Mouse (Mus musculus): ENCODE data around the gene Spen. TPM values are rescaled to one million over a fixed set of nuclear protein-coding genes. Genes with fewer than 3 reads are reported as not detected.

Spen gene
- total RNA-seq, 2 experiments from 2014 or later, result 55.3 to 66.7 TPM

- DNase-seq, result no peak
Observed at GRCm38 (mm10) chr4:141471491-141471890, 66.9 kb downstream of the Spen start.

- DNase-seq, result no peak
Observed at GRCm38 (mm10) chr4:141469343-141469742, 69.1 kb downstream of the Spen start.

- no peak for DNase-seq
Observed at GRCm38 (mm10) chr4:141468576-141468975, 69.8 kb downstream of the Spen start.

GRCm38 (mm10) chr4:141467581-141467927, 70.8 kb downstream of the Spen start:
- no peak for DNase-seq

- no peak for DNase-seq
Observed at GRCm38 (mm10) chr4:141466844-141467580, 71.4 kb downstream of the Spen start.

GRCm38 (mm10) chr4:141466289-141466795, 72.1 kb downstream of the Spen start:
- no peak for DNase-seq

- DNase-seq, result no peak
Observed at GRCm38 (mm10) chr4:141465512-141466288, 72.7 kb downstream of the Spen start.

- DNase-seq, result no peak
Observed at GRCm38 (mm10) chr4:141464722-141465121, 73.7 kb downstream of the Spen start.

GRCm38 (mm10) chr4:141463472-141463871, 74.9 kb downstream of the Spen start:
- no peak for DNase-seq

- no peak for DNase-seq
Observed at GRCm38 (mm10) chr4:141461576-141461975, 76.8 kb downstream of the Spen start.

- DNase-seq, result no peak
Observed at GRCm38 (mm10) chr4:141461088-141461487, 77.3 kb downstream of the Spen start.

GRCm38 (mm10) chr4:141460481-141460880, 77.9 kb downstream of the Spen start:
- no peak for DNase-seq

- DNase-seq, result no peak
Observed at GRCm38 (mm10) chr4:141459766-141460165, 78.6 kb downstream of the Spen start.

- no peak for DNase-seq
Observed at GRCm38 (mm10) chr4:141458888-141459287, 79.5 kb downstream of the Spen start.

- no peak for DNase-seq
Observed at GRCm38 (mm10) chr4:141458236-141458635, 80.2 kb downstream of the Spen start.

GRCm38 (mm10) chr4:141456193-141456938, 82.0 kb downstream of the Spen start:
- DNase-seq, result no peak

- no peak for DNase-seq
Observed at GRCm38 (mm10) chr4:141455526-141455925, 82.9 kb downstream of the Spen start.

- DNase-seq, result no peak
Observed at GRCm38 (mm10) chr4:141454581-141455350, 83.6 kb downstream of the Spen start.

GRCm38 (mm10) chr4:141451916-141452450, 86.4 kb downstream of the Spen start:
- no peak for DNase-seq

GRCm38 (mm10) chr4:141451251-141451650, 87.1 kb downstream of the Spen start:
- DNase-seq, result no peak

GRCm38 (mm10) chr4:141446211-141446610, 92.2 kb downstream of the Spen start:
- no peak for DNase-seq

- DNase-seq, result no peak
Observed at GRCm38 (mm10) chr4:141445328-141445720, 93.1 kb downstream of the Spen start.
